Mouse (Mus musculus): Measurements from ENCODE around the gene Mrs2.
"Not testable (repeated sequence)": the region's sequence is repeated elsewhere in the genome, so short reads cannot be mapped to it uniquely, and the experiment has no call there.

Gene Mrs2

GRCm38 (mm10) chr13:24985435-24985834 is 34.7 kb downstream of the Mrs2 start:
- in situ Hi-C loops (cut with MboI; ENCODE audit: low sequenced_read_pairs), result no loop called here

GRCm38 (mm10) chr13:24981031-24981430 is 39.1 kb downstream of the Mrs2 start:
- in situ Hi-C loops (cut with MboI; ENCODE audit: low sequenced_read_pairs), result no loop called here

GRCm38 (mm10) chr13:24977820-24978342 is 42.3 kb downstream of the Mrs2 start:
- in situ Hi-C loops (cut with MboI; ENCODE audit: low sequenced_read_pairs), result no loop called here

GRCm38 (mm10) chr13:24976384-24976783 is 43.8 kb downstream of the Mrs2 start:
- in situ Hi-C loops (cut with MboI; ENCODE audit: low sequenced_read_pairs), result no loop called here

GRCm38 (mm10) chr13:24971776-24972175 is 48.4 kb downstream of the Mrs2 start:
- in situ Hi-C loops (cut with MboI; ENCODE audit: low sequenced_read_pairs), result not testable (repeated sequence)

- in situ Hi-C loops (cut with MboI; ENCODE audit: low sequenced_read_pairs), result no loop called here
These were observed 54.4 kb downstream of the Mrs2 start for GRCm38 (mm10) chr13:24965846-24966201.

GRCm38 (mm10) chr13:24965130-24965845 is 54.9 kb downstream of the Mrs2 start:
- in situ Hi-C loops (cut with MboI; ENCODE audit: low sequenced_read_pairs), result no loop called here

- in situ Hi-C loops (cut with MboI; ENCODE audit: low sequenced_read_pairs), result no loop called here
These were observed 58.1 kb downstream of the Mrs2 start for GRCm38 (mm10) chr13:24962119-24962518.

GRCm38 (mm10) chr13:24960084-24960483 is 60.1 kb downstream of the Mrs2 start:
- in situ Hi-C loops (cut with MboI; ENCODE audit: low sequenced_read_pairs), result no loop called here

GRCm38 (mm10) chr13:24958671-24959070 is 61.5 kb downstream of the Mrs2 start:
- in situ Hi-C loops (cut with MboI; ENCODE audit: low sequenced_read_pairs), result no loop called here

- in situ Hi-C loops (cut with MboI; ENCODE audit: low sequenced_read_pairs), result no loop called here
These were observed 64.7 kb downstream of the Mrs2 start for GRCm38 (mm10) chr13:24955500-24955899.

GRCm38 (mm10) chr13:24955091-24955490 is 65.1 kb downstream of the Mrs2 start:
- in situ Hi-C loops (cut with MboI; ENCODE audit: low sequenced_read_pairs), result no loop called here

GRCm38 (mm10) chr13:24952659-24953058 is 67.5 kb downstream of the Mrs2 start:
- in situ Hi-C loops (cut with MboI; ENCODE audit: low sequenced_read_pairs), result no loop called here

- in situ Hi-C loops (cut with MboI; ENCODE audit: low sequenced_read_pairs), result no loop called here
These were observed 71.3 kb downstream of the Mrs2 start for GRCm38 (mm10) chr13:24948870-24949269.

GRCm38 (mm10) chr13:24947158-24947557 is 73.0 kb downstream of the Mrs2 start:
- in situ Hi-C loops (cut with MboI; ENCODE audit: low sequenced_read_pairs), result no loop called here

GRCm38 (mm10) chr13:24945567-24945966 is 74.6 kb downstream of the Mrs2 start:
- in situ Hi-C loops (cut with MboI; ENCODE audit: low sequenced_read_pairs), result no loop called here

GRCm38 (mm10) chr13:24943303-24943702 is 76.9 kb downstream of the Mrs2 start:
- in situ Hi-C loops (cut with MboI; ENCODE audit: low sequenced_read_pairs), result no loop called here

- in situ Hi-C loops (cut with MboI; ENCODE audit: low sequenced_read_pairs), result no loop called here
These were observed 77.5 kb downstream of the Mrs2 start, which contains the start of gene Gpld1 for GRCm38 (mm10) chr13:24942512-24943282. Gene Gpld1, plus strand, starts transcription at chr13:24943152.

GRCm38 (mm10) chr13:24939472-24939871 is 80.7 kb downstream of the Mrs2 start:
- in situ Hi-C loops (cut with MboI; ENCODE audit: low sequenced_read_pairs), result no loop called here

- in situ Hi-C loops (cut with MboI; ENCODE audit: low sequenced_read_pairs), result no loop called here
These were observed 81.5 kb downstream of the Mrs2 start for GRCm38 (mm10) chr13:24938683-24939082.

GRCm38 (mm10) chr13:24937839-24938166 is 82.4 kb downstream of the Mrs2 start:
- in situ Hi-C loops (cut with MboI; ENCODE audit: low sequenced_read_pairs), result no loop called here

Data from CH12F3 (cell line).